Mouse (Mus musculus) midbrain, embryonic 10.5 days (tissue): ENCODE data around the gene Kel. TPM values are rescaled to one million over a fixed set of nuclear protein-coding genes. Genes with fewer than 3 reads are reported as not detected.

Source experiments
- DNase-seq: peaks from one replicate; pipeline ENCODE4 v3.0.0-alpha.2; 2017; ENCODE audit warnings: low spot score
- H3K27ac ChIP-seq: fragments of 300-500 bp; sonication (generic); replicated peaks from 2 replicates; pipeline ENCODE4 v1.5.1; 2016; ENCODE audit warnings: mild to moderate bottlenecking
- H3K27me3 ChIP-seq: fragments of 300-500 bp; sonication (generic); 2 replicates; pipeline ENCODE4 v1.6.1; 2016; ENCODE audit warnings: low read depth, mild to moderate bottlenecking; ENCODE audit not compliant: poor library complexity, severe bottlenecking
- H3K36me3 ChIP-seq: fragments of 300-500 bp; sonication (generic); 2 replicates; pipeline ENCODE4 v1.6.1; 2016; ENCODE audit warnings: mild to moderate bottlenecking, moderate library complexity
- H3K4me1 ChIP-seq: fragments of 300-500 bp; sonication (generic); 2 replicates; pipeline ENCODE4 v1.6.1; 2016
- H3K4me3 ChIP-seq: fragments of 300-500 bp; sonication (generic); 2 replicates; pipeline ENCODE4 v1.5.1; 2016; ENCODE audit warnings: mild to moderate bottlenecking, moderate library complexity
- H3K9me3 ChIP-seq: fragments of 300-500 bp; sonication (generic); replicated peaks from 2 replicates; pipeline ENCODE4 v1.6.1; 2016; ENCODE audit warnings: mild to moderate bottlenecking
- WGBS: fragments of 180-500 bp; shearing (Covaris S2); methylation state at CpG from one replicate; pipeline ENCODE4 v1.1.7; 2016; 5-methylcytosine and 5-hydroxymethylcytosine counted together
- polyA plus RNA-seq: library from polyadenylated mRNA; unstranded; fragments of >200 nt; fragmentation: Nextera tagmentation; extraction: Ambion mirVana; gene quantifications from 2 replicates; pipeline ENCODE4 v1.2.1, GENCODE M21; 2016

The Kel gene
- polyA plus RNA-seq = 6.6 and 7.9 TPM in 2 replicates

DNA sequence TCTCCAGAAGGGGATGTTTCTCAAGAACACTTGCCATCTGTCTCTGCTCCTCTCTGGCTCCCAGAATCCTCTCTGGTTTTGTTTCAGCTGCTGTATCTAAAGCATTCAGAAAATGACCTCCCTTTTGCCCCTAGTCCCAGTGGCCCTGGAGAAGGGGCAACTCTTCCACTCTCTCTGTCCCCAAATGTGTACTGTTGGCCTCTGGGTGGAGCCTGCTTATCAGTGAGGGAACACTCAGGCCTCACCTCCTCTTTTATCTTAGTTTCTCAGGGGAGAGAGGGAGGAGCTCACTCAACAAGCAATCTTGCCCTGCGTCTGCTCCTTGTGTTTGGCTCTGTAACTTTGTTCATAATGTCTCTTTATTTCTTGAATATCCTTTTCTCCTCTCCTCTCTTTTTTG lies at the start of gene Kel:
Gene Kel, minus strand, starts transcription at position 217 of the 400 bp plus-strand sequence.
- H3K4me1 ChIP-seq = no peaks in the 10 kb centered on the region
- 65% methylated on average over 1 of the region's 1 CpGs for WGBS
- H3K27ac ChIP-seq = no peak within 1 kb of the TSS; the same call in 1 of the 2 replicates
- H3K4me3 ChIP-seq = no peak within 1 kb of the TSS
- H3K36me3 ChIP-seq = no peaks in the 10 kb centered on the region
- no peak for DNase-seq
- H3K27me3 ChIP-seq = no peaks in the 10 kb centered on the region
- H3K9me3 ChIP-seq = no peaks in the 10 kb centered on the region

DNA sequence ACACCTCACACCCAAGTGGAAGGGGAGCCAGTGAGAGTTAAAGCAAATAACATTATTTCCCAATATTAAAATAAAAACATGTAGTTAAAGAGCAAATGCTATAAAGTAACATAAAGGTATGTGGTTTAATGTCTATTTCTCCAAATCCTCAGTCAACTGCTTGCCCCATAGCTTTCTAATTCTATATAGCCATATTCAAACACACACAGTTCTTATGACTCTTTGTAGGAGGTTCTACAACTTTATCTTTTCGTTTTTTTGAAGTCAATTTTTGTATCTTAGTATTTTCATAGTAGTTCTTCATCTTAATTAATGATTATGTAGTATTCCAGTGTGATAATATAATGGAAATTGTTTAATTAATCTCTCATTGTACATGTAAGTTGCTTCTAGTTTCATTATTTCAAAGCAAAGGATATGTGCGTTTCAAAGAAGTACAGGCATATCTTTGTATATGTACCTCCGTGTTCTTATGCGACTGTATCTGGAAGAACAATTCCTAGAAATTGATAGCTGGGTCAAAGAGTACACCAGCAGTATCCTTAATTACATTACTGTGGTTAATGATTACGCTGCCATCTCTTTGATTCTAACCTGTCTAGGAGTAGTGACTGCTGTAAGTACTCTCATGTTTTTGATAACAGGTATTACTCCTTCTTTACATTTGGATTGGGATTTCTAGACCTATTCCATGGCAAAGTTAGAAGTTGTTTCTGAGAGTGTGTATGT lies 40.7 kb upstream of the Kel start:
- no peak overlapping the region for H3K4me3 ChIP-seq
- no peak for DNase-seq
- H3K27me3 ChIP-seq = no peaks in the 10 kb centered on the region
- no peak overlapping the region for H3K27ac ChIP-seq
- 76% methylated on average over 5 of the region's 5 CpGs for WGBS
- H3K36me3 ChIP-seq = no peaks in the 10 kb centered on the region
- no peaks in the 10 kb centered on the region for H3K9me3 ChIP-seq
- H3K4me1 ChIP-seq = no peaks in the 10 kb centered on the region

DNA sequence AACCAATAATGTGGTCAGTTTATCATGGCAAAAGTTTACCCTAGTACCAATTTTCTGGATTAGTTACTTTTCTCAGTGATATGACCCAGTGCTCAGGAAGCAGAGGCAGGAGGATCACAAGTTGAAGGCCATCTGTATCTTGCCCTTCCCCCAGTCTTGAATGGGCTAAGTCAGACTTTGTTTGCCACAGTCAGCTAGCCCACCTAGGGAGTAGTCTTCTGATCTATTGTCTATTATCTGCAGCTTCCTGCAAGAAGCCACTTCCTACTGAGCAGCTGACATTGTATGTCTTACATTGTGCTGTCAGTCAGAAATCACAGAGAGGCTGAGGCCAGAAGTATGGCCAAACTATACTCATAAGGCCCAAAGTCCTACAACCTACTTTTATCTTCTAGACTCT lies 37.0 kb upstream of the Kel start:
- H3K4me3 ChIP-seq = no peak overlapping the region
- no peaks in the 10 kb centered on the region for H3K4me1 ChIP-seq
- no peak for DNase-seq
- no peak overlapping the region for H3K27ac ChIP-seq
- H3K27me3 ChIP-seq = no peaks in the 10 kb centered on the region
- no peaks in the 10 kb centered on the region for H3K36me3 ChIP-seq
- H3K9me3 ChIP-seq = no peaks in the 10 kb centered on the region

DNA sequence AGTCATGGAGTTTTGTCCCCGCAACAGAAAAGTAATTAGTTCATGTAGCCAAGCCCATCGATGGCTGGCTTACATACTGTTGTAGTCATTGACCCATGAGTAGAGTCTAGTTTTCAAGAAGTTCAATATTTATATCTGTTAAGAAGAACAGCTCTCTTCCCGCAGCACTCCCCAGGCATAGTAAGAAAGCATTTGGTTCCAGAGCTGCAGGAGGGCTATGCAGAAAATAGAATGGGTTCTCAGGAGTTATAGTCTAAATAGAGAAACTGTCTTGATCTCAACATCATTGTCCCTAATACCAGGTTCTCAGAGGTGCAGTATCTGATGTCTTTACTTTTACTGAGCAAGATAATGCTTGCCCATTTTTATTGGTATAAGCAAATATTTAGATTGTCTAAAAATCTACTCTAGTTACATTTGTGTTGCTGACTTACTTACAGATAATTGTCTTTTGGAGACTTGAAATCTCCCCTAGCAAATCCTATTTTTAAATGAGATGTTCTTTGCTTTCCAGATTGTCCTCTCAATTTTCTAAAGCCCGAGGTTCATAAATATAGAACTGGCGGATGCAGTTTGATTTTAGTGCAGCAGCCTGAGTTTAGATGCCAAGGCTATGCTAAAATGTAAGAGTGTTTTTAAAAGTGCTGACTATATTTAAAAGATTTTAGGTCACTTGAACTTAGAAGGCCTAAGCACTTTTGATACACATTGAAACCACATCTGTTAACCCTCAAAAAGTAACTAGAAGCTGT lies 30.8 kb upstream of the Kel start:
- Histone ChIP-seq H3K27ac (no peak overlapping the region), H3K27me3 (no peaks in the 10 kb centered on the region), H3K36me3 (no peaks in the 10 kb centered on the region), H3K4me3 (no peak overlapping the region), H3K4me1 (no peaks in the 10 kb centered on the region), H3K9me3 (no peaks in the 10 kb centered on the region)
- no peak for DNase-seq
- 92% methylated on average over 5 of the region's 5 CpGs for WGBS

DNA sequence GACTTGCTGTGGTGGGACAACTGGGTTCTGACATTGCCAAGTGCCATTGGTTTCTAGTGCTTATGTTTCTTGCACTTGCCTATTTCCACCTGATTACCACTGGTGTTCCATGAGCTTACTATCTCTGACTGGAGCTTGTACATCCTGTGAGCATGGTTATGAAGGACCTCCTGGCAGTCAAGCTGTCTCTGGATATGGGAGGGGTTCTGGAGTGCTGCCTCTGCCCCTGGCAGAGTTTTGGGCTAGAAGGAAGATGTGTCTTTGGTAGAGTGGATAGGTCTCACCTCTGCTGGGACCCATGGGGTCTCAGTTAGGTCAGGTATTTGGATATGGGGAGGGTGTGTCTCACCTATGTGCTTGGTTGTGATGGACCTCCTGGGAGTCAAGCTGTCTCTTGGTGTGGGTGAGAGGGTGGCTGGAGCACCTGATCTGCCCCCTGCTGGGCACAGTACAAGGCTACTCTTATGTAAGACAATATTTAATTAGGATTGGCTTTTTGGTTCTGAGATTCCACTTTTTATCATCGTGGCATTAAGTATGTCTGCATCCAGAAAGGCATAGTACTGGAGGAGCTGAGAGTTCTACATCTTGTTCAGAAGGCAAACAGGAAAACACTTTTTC lies 24.0 kb upstream of the Kel start:
- Histone ChIP-seq H3K27me3 (no peaks in the 10 kb centered on the region), H3K27ac (no peak overlapping the region), H3K36me3 (no peaks in the 10 kb centered on the region), H3K4me1 (no peaks in the 10 kb centered on the region), H3K9me3 (no peaks in the 10 kb centered on the region), H3K4me3 (no peak overlapping the region)
- no peak for DNase-seq
- WGBS = 83% methylated on average over 1 of the region's 1 CpGs

DNA sequence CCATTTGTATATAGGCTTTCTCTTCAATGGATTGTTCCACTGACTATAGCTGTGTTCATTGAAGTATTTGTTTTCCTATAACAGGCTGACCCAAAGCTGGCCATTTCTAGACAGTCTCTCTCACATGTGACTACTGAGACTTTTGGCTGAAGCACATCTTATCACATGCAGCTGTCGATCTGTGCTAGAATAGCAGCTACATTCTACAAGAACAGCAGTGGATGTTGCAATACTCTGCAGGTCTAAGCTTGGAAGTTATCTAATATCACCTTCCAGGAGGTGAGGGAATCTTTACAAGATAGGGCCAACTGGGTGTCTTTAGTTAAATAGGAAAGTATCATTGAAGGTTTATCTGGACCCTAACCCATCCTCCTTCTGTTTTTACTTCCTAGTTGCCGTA lies 17.3 kb upstream of the Kel start:
- no peak overlapping the region for H3K4me3 ChIP-seq
- no peaks in the 10 kb centered on the region for H3K27me3 ChIP-seq
- DNase-seq = no peak
- H3K36me3 ChIP-seq = no peaks in the 10 kb centered on the region
- WGBS = 80% methylated on average over 2 of the region's 2 CpGs
- no peaks in the 10 kb centered on the region for H3K9me3 ChIP-seq
- H3K27ac ChIP-seq = no peak overlapping the region
- H3K4me1 ChIP-seq = no peaks in the 10 kb centered on the region

DNA sequence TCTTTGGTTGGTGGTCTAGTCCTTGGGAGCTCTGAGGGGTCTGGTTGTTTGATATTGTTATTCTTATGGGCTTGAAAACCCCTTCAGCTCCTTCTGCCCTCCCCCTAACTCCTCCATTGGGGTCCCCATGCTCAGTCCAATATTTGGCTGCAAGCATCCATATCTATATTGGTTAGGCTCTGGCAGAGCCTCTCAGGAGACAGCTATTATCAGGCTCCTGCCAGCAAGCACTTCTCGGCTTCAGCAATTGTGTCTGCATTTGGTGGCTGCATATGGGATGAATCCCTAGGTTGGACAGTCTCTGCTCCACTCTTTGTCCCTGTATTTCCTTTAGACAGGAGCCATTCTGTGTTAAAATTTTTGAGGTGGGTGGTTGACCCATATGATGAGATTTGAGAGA lies 6.1 kb upstream of the Kel start:
- no peak for DNase-seq
- H3K9me3 ChIP-seq = no peaks in the 10 kb centered on the region
- no peaks in the 10 kb centered on the region for H3K27me3 ChIP-seq
- no peak overlapping the region for H3K27ac ChIP-seq
- no peaks in the 10 kb centered on the region for H3K4me1 ChIP-seq
- no peaks in the 10 kb centered on the region for H3K36me3 ChIP-seq
- WGBS = 94% methylated on average over 1 of the region's 1 CpGs
- no peak overlapping the region for H3K4me3 ChIP-seq

DNA sequence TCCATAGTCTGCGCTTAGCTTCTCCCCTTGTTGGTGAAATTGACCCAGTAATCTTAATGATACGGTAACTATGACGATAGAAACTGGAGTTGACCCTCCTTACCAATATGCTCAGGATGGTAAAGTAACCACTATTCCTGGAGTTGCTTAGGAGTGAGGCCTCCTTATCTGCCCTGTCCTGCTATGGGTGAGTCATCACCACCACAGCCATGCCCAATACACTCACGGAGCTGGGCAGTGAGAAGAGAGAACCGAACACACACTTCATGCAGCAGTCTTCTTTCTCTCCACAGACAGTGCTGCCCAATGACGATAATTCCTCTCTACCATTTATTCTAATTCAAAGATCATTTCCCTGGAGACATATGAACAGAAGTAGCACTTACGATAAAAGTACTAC lies 2.1 kb upstream of the Kel start:
- no peaks in the 10 kb centered on the region for H3K9me3 ChIP-seq
- 88% methylated on average over 7 of the region's 7 CpGs for WGBS
- H3K4me1 ChIP-seq = no peaks in the 10 kb centered on the region
- no peaks in the 10 kb centered on the region for H3K36me3 ChIP-seq
- H3K4me3 ChIP-seq = no peak overlapping the region
- H3K27me3 ChIP-seq = no peaks in the 10 kb centered on the region
- DNase-seq = no peak
- H3K27ac ChIP-seq = no peak overlapping the region

DNA sequence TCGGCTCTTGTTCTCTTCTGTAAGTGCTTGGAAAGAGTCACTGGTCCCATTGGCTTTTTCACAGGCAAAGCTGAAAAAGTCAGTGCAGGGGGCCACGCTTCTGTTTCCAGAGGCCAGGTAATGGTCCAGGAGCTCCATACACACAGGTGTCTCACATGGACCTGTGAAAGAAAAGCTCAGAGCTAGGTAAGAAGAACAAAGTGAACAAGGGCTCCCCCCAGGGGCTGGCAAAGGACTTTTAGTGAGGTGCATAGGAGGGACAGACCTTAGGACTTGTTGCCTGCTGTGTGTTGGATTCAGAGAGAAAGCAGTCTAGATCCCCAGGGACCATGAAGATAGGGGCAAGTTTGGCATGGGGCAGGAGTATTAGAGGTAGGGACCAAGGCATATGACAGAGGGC lies 1.2 kb downstream of the Kel start:
- Histone ChIP-seq H3K27ac (no peak overlapping the region), H3K36me3 (no peaks in the 10 kb centered on the region), H3K4me3 (no peak overlapping the region), H3K9me3 (no peaks in the 10 kb centered on the region), H3K27me3 (no peaks in the 10 kb centered on the region), H3K4me1 (no peaks in the 10 kb centered on the region)
- 78% methylated on average over 2 of the region's 2 CpGs for WGBS
- no peak for DNase-seq

DNA sequence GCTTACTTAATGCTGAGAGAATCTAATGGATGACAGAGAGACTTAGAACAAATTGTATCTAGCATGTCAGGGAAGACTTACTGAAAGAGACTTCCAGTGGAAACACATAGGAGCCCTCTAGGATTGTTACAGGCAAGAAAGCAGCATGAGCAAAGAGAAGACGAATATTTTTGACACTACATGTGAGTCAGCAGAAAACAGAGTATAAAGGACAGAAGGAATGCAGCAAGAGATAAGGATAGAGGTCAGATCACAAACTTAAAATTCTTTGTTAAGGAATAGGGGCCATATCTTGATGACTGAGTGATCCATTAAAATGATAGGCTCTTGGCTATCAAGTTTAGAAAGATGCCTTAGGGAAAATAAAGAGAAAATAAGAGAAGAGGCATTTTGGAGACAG lies 2.9 kb downstream of the Kel start:
- no peak overlapping the region for H3K27ac ChIP-seq
- 85% methylated on average over 1 of the region's 1 CpGs for WGBS
- no peaks in the 10 kb centered on the region for H3K9me3 ChIP-seq
- no peaks in the 10 kb centered on the region for H3K36me3 ChIP-seq
- DNase-seq = no peak
- H3K4me3 ChIP-seq = no peak overlapping the region
- no peaks in the 10 kb centered on the region for H3K4me1 ChIP-seq
- no peaks in the 10 kb centered on the region for H3K27me3 ChIP-seq

DNA sequence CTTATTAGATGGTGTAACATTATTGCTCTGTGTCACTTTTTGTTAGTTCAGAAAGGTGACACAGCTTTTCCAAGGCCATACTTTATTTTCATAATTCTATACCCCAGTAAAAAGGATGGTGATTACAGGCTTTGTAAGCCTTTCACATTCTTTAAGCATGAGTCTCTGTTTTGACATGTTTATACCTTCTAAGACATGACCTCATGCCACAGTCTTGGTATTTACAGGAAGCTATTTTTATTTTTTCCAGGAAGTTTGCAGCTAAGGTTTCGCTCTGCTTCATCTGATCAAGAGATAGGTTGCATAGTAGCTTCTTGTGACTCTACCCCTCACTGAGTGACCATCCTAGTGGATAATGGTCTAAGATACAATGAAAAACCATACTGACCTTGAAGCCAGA lies 9.7 kb downstream of the Kel start:
- 81% methylated on average over 1 of the region's 1 CpGs for WGBS
- no peak for DNase-seq
- H3K27me3 ChIP-seq = no peaks in the 10 kb centered on the region
- H3K4me1 ChIP-seq = no peaks in the 10 kb centered on the region
- H3K27ac ChIP-seq = no peak overlapping the region
- no peaks in the 10 kb centered on the region for H3K36me3 ChIP-seq
- H3K9me3 ChIP-seq = no peaks in the 10 kb centered on the region
- no peak overlapping the region for H3K4me3 ChIP-seq

DNA sequence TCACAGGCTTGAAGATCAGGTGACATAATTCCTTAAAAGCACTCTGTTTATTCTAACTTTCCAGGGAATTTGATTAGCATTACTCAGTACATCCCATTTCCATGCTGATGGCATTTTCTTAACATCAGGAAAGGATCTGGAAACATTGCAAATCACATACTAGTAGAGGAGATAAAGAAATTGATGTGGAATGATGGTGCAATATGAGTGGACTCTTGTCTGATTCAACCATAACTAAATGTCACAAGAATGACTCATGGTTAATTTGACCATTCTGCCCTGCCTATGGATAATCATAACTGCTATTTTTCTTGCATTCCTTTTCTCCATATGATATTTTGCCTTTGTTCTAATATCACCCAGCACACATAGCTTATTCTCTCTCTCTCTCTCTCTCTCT lies 11.9 kb downstream of the Kel start:
- Histone ChIP-seq H3K4me3 (no peak overlapping the region), H3K4me1 (no peaks in the 10 kb centered on the region), H3K36me3 (no peaks in the 10 kb centered on the region), H3K27ac (no peak overlapping the region), H3K27me3 (no peaks in the 10 kb centered on the region), H3K9me3 (no peaks in the 10 kb centered on the region)
- DNase-seq = no peak

DNA sequence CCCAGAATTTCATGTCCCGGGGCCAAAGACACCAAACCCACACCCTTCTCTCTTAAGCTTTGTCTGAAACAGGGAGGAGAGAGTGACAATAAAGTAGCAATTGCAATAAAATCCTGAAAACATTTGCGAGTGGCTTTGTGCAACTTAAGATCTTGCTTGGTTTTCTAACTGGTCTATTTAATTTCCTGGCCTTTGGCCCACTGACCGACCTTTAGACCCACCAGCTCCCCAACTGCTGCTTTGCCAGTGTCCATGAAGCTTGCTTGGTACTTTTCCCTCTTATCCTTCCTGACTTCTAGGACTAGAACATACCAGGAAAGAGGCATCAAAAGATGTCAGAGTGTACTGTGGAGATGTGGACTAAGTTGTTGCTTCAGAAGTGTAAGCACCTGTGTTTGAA lies 18.5 kb downstream of the Kel start:
- no peak overlapping the region for H3K4me3 ChIP-seq
- DNase-seq = no peak
- WGBS = 90% methylated on average over 3 of the region's 3 CpGs
- H3K27me3 ChIP-seq = no peaks in the 10 kb centered on the region
- no peaks in the 10 kb centered on the region for H3K9me3 ChIP-seq
- H3K36me3 ChIP-seq = no peaks in the 10 kb centered on the region
- H3K27ac ChIP-seq = no peak overlapping the region
- no peaks in the 10 kb centered on the region for H3K4me1 ChIP-seq
